ENCODE assay signal across 21 mouse cellular contexts in the genomic region with DNA sequence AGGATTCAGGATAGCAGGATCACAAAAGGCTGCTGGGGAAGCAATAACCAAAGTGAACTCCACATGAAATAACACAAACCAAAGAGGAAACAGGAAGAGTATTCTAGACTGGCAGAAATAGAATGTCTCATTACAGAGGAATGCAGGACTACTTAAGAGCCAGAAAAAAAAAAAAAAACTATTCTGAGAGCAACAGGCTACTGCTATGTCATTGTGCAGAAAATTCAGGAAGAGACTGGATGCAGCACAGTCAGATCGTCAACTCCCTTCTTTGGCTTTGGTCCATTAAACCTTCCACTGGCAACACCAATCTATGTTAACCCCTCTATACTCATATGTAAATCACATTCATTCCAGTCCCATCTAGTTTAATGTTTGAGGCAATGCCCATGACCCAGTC. TPM values are rescaled to one million over a fixed set of nuclear protein-coding genes. Genes with fewer than 3 reads are reported as not detected.
DNase-seq lines count a peak whose midpoint lies in the region; ATAC-seq lines count a peak whose summit lies in the region.
"Had no signal": no experiment of that assay in that cellular context is flagged by ENCODE, and none has a peak within 500 bp of the region (broad histone marks: within the 10 kb centered on the region; RNA-seq: fewer than 3 reads in every experiment).

No protein-coding gene starts in this region.

- no peaks in the 10 kb centered on the region for H3K27me3 ChIP-seq in embryonic facial prominence, embryonic 14.5 days (replicated peaks; ENCODE audit: control insufficient read depth, insufficient read depth, low read length)
- no peaks in the 10 kb centered on the region for H3K27me3 ChIP-seq in embryonic facial prominence, embryonic 10.5 days (replicated peaks; ENCODE audit: low read depth, poor library complexity, severe bottlenecking)
- no peaks in the 10 kb centered on the region for H3K27me3 ChIP-seq in kidney, embryonic 15.5 days
- H3K27me3 ChIP-seq: embryonic facial prominence, embryonic 12.5 days; hindbrain, embryonic 15.5 days; intestine, embryonic 15.5 days; midbrain, embryonic 15.5 days; neural tube, embryonic 15.5 days had no signal

- WGBS in embryonic facial prominence, embryonic 14.5 days = 47% methylated on average over 1 of the region's 1 CpGs
- WGBS in embryonic facial prominence, embryonic 10.5 days = 84% methylated on average over 1 of the region's 1 CpGs
- 37% methylated on average over 1 of the region's 1 CpGs for whole genome bisulfite sequencing in kidney, embryonic 15.5 days

- intact Hi-C loops in left cerebral cortex, postnatal 36 days (cut with DNase I) = no loop called here

- no peak overlapping the region for H3K4me2 ChIP-seq in embryonic facial prominence, embryonic 14.5 days (ENCODE audit: low read depth, low read length)
- H3K4me2 ChIP-seq in kidney, embryonic 15.5 days = no peak overlapping the region
- H3K4me2 ChIP-seq: embryonic facial prominence, embryonic 12.5 days; hindbrain, embryonic 15.5 days; intestine, embryonic 15.5 days; midbrain, embryonic 15.5 days; neural tube, embryonic 15.5 days had no signal

- no peaks in the 10 kb centered on the region for H3K9me3 ChIP-seq in embryonic facial prominence, embryonic 14.5 days (ENCODE audit: control insufficient read depth, low read length)
- no peaks in the 10 kb centered on the region; the same call in 1 of the 2 replicates for H3K9me3 ChIP-seq in embryonic facial prominence, embryonic 10.5 days
- H3K9me3 ChIP-seq in kidney, embryonic 15.5 days (replicated peaks) = 0 out of 2 replicates have a peak, but pooled peaks cover 2% of the 10 kb centered on the region
- H3K9me3 ChIP-seq: embryonic facial prominence, embryonic 12.5 days; hindbrain, embryonic 15.5 days; intestine, embryonic 15.5 days; midbrain, embryonic 15.5 days; neural tube, embryonic 15.5 days had no signal

- H3K9ac ChIP-seq in embryonic facial prominence, embryonic 14.5 days (ENCODE audit: low read depth, low read length) = no peak overlapping the region
- no peak overlapping the region for H3K9ac ChIP-seq in kidney, embryonic 15.5 days
- H3K9ac ChIP-seq: embryonic facial prominence, embryonic 12.5 days; forebrain, postnatal 0 days; hindbrain, embryonic 15.5 days; intestine, embryonic 15.5 days; liver, postnatal 0 days; midbrain, embryonic 15.5 days; neural tube, embryonic 15.5 days had no signal

- H3K4me1 ChIP-seq in embryonic facial prominence, embryonic 14.5 days (ENCODE audit: control insufficient read depth, insufficient read depth, low read length) = no peaks in the 10 kb centered on the region
- H3K4me1 ChIP-seq in embryonic facial prominence, embryonic 10.5 days = no peaks in the 10 kb centered on the region
- H3K4me1 ChIP-seq in kidney, embryonic 15.5 days = no peaks in the 10 kb centered on the region
- H3K4me1 ChIP-seq: embryonic facial prominence, embryonic 12.5 days; hindbrain, embryonic 15.5 days; intestine, embryonic 15.5 days; midbrain, embryonic 15.5 days had no signal

- no peak overlapping the region for H3K4me3 ChIP-seq in embryonic facial prominence, embryonic 14.5 days (ENCODE audit: low read depth, low read length)
- no peak overlapping the region for H3K4me3 ChIP-seq in embryonic facial prominence, embryonic 10.5 days
- H3K4me3 ChIP-seq in kidney, embryonic 15.5 days (replicated peaks) = no peak overlapping the region
- H3K4me3 ChIP-seq: embryonic facial prominence, embryonic 12.5 days; hindbrain, embryonic 15.5 days; intestine, embryonic 15.5 days; midbrain, embryonic 15.5 days; neural tube, embryonic 15.5 days had no signal

- H3K27ac ChIP-seq in embryonic facial prominence, embryonic 14.5 days (replicated peaks; ENCODE audit: low read depth, low read length) = no peak overlapping the region
- no peak overlapping the region for H3K27ac ChIP-seq in embryonic facial prominence, embryonic 10.5 days (replicated peaks)
- no peak overlapping the region; the same call in 1 of the 2 replicates for H3K27ac ChIP-seq in kidney, embryonic 15.5 days
- H3K27ac ChIP-seq: embryonic facial prominence, embryonic 12.5 days; hindbrain, embryonic 15.5 days; intestine, embryonic 15.5 days; midbrain, embryonic 15.5 days; neural tube, embryonic 15.5 days had no signal

- H3K36me3 ChIP-seq in embryonic facial prominence, embryonic 14.5 days (ENCODE audit: control insufficient read depth, insufficient read depth, low read length) = no peaks in the 10 kb centered on the region
- H3K36me3 ChIP-seq in embryonic facial prominence, embryonic 10.5 days (replicated peaks) = no peaks in the 10 kb centered on the region
- no peaks in the 10 kb centered on the region for H3K36me3 ChIP-seq in kidney, embryonic 15.5 days
- H3K36me3 ChIP-seq: embryonic facial prominence, embryonic 12.5 days; hindbrain, embryonic 15.5 days; intestine, embryonic 15.5 days; midbrain, embryonic 15.5 days; neural tube, embryonic 15.5 days had no signal

- ATAC-seq in embryonic facial prominence, embryonic 14.5 days (ENCODE audit: low read depth) = no peak
- ATAC-seq in kidney, embryonic 15.5 days (replicated peaks; ENCODE audit: low FRiP score) = 0 out of 2 replicates have a peak, but pooled peaks have one; percentile 18
- ATAC-seq: forebrain, postnatal 0 days; intestine, embryonic 15.5 days; liver, postnatal 0 days; midbrain, embryonic 15.5 days had no signal

- peak; percentile 21 for DNase-seq in embryonic facial prominence, embryonic 14.5 days (ENCODE audit: low spot score)
- DNase-seq in embryonic facial prominence, embryonic 10.5 days (ENCODE audit: low spot score) = no peak
- DNase-seq in kidney, postnatal 36 days = no peak
- peak; percentile 23 for DNase-seq in lung, postnatal 10 days
- DNase-seq in lung, postnatal 14 days = no peak
- no peak for DNase-seq in left cerebral cortex, adult 8-10 months (ENCODE audit: low spot score in 2 of 2)
- DNase-seq in left cerebral cortex, postnatal 36 days (ENCODE audit: low spot score in 2 of 2) = no peak
- DNase-seq: adrenal gland, adult 8-10 months; cerebellum, adult 9-10 months; forebrain, postnatal 0 days; heart, postnatal 14 days; kidney, postnatal 10 days; left cerebral cortex, postnatal 4 days; liver, postnatal 0 days; thymus, postnatal 14 days had no signal

RNA-seq across cellular contexts. Expression of gene Tbl1x, which starts 20.7 kb away (rescaled TPM):
- polyA plus RNA-seq in embryonic facial prominence, embryonic 14.5 days (2014; fragmentation: Nextera tagmentation; extraction: Ambion mirVana) = 67.5 and 74.1 TPM in 2 replicates
- polyA plus RNA-seq in embryonic facial prominence, embryonic 10.5 days (2016; fragmentation: Nextera tagmentation; extraction: Ambion mirVana) = 74.1 and 74.9 TPM in 2 replicates
- 73.8 and 76.1 TPM in 2 replicates for polyA plus RNA-seq in kidney, embryonic 15.5 days (2015; fragmentation: Nextera tagmentation; extraction: Ambion mirVana)
- 10 to 100 TPM; 49.0 to 56.6 (median 53.3) TPM for total RNA-seq in left cerebral cortex, adult 8-10 months (2022)
- 10 to 100 TPM; 47.9 to 50.1 TPM for total RNA-seq in left cerebral cortex, postnatal 36 days (2021)

Comparison
In these comparisons a context has a peak if more than half of its experiments do, and no peak if none do; other contexts are left out.
1. DNase-seq: peak in embryonic facial prominence, embryonic 14.5 days (single experiment) and lung, postnatal 10 days (single experiment); none in embryonic facial prominence, embryonic 10.5 days (single experiment), kidney, postnatal 36 days (0 of 2), lung, postnatal 14 days (single experiment), left cerebral cortex, adult 8-10 months (0 of 2) and left cerebral cortex, postnatal 36 days (0 of 2).